Mouse (Mus musculus) lung, embryonic 14.5 days (tissue): Measurements from ENCODE around the gene Ern2. TPM values are rescaled to one million over a fixed set of nuclear protein-coding genes. Genes with fewer than 3 reads are reported as not detected.

Experiments
- ATAC-seq: fragments of 200-750 bp; cut with Nextera tagmentation; 2 replicates; pipeline ENCODE4 v1.8.0; 2017; ENCODE audit warnings: mild to moderate bottlenecking, moderate TSS enrichment, moderate library complexity; ENCODE audit not compliant: insufficient read depth
- DNase-seq: peaks from one replicate; pipeline ENCODE4 v3.0.0-alpha.2; 2015
- H3K27ac ChIP-seq: fragments of 300-500 bp; sonication (generic); 2 replicates; pipeline ENCODE4 v1.5.1; 2014; ENCODE audit warnings: low read depth, mild to moderate bottlenecking, moderate library complexity
- H3K27me3 ChIP-seq: fragments of 300-500 bp; sonication (generic); 2 replicates; pipeline ENCODE4 v1.6.1; 2014; ENCODE audit warnings: low read length, control low read depth; ENCODE audit not compliant: insufficient read depth
- H3K36me3 ChIP-seq: fragments of 300-500 bp; sonication (generic); 2 replicates; pipeline ENCODE4 v1.6.1; 2014; ENCODE audit warnings: control low read depth; ENCODE audit not compliant: insufficient read depth
- H3K4me1 ChIP-seq: fragments of 300-500 bp; sonication (generic); 2 replicates; pipeline ENCODE4 v1.6.1; 2014; ENCODE audit warnings: antibody characterized with exemption, control low read depth; ENCODE audit not compliant: insufficient read depth
- H3K4me2 ChIP-seq: fragments of 300-500 bp; sonication (generic); 2 replicates; pipeline ENCODE4 v1.6.1; 2014; ENCODE audit warnings: mild to moderate bottlenecking
- H3K4me3 ChIP-seq: fragments of 300-500 bp; sonication (generic); 2 replicates; pipeline ENCODE4 v1.5.1; 2014; ENCODE audit warnings: low read depth, low read length
- H3K9ac ChIP-seq: fragments of 300-500 bp; sonication (generic); 2 replicates; pipeline ENCODE4 v1.6.1; 2014
- H3K9me3 ChIP-seq: fragments of 300-500 bp; sonication (generic); 2 replicates; pipeline ENCODE4 v1.6.1; 2016; ENCODE audit warnings: low read depth, low read length, control low read depth
- CTCF ChIP-seq: IDR thresholded peaks from 2 replicates; pipeline ENCODE4 v1.5.1; 2016; ENCODE audit warnings: antibody characterized with exemption, low read depth
- WGBS: fragments of 180-500 bp; shearing (Covaris S2); extraction: QIAGEN DNeasy Blood & Tissue Kit; methylation state at CpG from one replicate; pipeline ENCODE4 v1.1.7; 2014; 5-methylcytosine and 5-hydroxymethylcytosine counted together
- polyA plus RNA-seq: library from polyadenylated mRNA; unstranded; fragments of >200 nt; fragmentation: Nextera tagmentation; extraction: Ambion mirVana; gene quantifications from 2 replicates; pipeline ENCODE4 v1.2.1, GENCODE M21; 2014

The Ern2 gene
- polyA plus RNA-seq, 1 experiment from 2014 or later, result not detected

GRCm38 (mm10) chr7:122191097-122191496 is 5.1 kb upstream of the Ern2 start:
- Histone ChIP-seq H3K27me3 (no peaks in the 10 kb centered on the region), H3K9ac (no peak overlapping the region), H3K4me3 (no peak overlapping the region), H3K4me2 (no peak overlapping the region), H3K36me3 (no peaks in the 10 kb centered on the region), H3K9me3 (no peaks in the 10 kb centered on the region), H3K4me1 (no peaks in the 10 kb centered on the region), H3K27ac (no peak overlapping the region)
- ATAC-seq, result no peak
- WGBS, result 54% methylated on average over 10 of the region's 10 CpGs
- no peak for DNase-seq
- TF ChIP-seq CTCF, result no peak

DNA sequence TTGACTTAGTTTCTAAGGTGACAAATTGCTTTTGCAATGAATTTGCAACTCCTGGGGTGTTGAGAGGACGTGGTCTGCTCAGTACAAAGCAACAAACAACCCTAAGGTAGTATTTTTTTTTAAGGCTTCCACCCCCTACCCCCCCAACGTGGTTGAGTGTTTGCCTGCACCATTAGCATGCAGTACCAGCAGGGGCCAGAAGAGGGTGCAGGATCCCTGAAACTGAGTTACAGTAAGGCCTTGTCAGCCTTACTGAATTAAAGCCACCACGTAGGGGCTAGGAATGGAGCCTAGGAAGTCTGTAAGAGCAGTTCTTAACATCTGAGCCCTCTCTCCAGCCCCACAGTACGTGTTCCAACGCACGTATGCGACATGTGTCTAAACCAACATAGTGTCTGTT is 3.5 kb upstream of the Ern2 start:
- no peak overlapping the region for H3K9ac ChIP-seq
- WGBS, result 28% methylated on average over 7 of the region's 7 CpGs
- peak; percentile 89 for TF ChIP-seq CTCF
- H3K9me3 ChIP-seq, result no peaks in the 10 kb centered on the region
- H3K27ac ChIP-seq, result no peak overlapping the region
- H3K4me1 ChIP-seq, result no peaks in the 10 kb centered on the region
- DNase-seq (peak; percentile 83), ATAC-seq (0 out of 2 replicates have a peak, but pooled peaks have one; percentile 31)
- no peak overlapping the region for H3K4me2 ChIP-seq
- no peaks in the 10 kb centered on the region for H3K36me3 ChIP-seq
- H3K27me3 ChIP-seq, result no peaks in the 10 kb centered on the region
- no peak overlapping the region for H3K4me3 ChIP-seq

- WGBS, result 55% methylated on average over 5 of the region's 5 CpGs
- H3K9me3 ChIP-seq, result no peaks in the 10 kb centered on the region
- no peaks in the 10 kb centered on the region for H3K4me1 ChIP-seq
- no peaks in the 10 kb centered on the region for H3K27me3 ChIP-seq
- DNase-seq (no peak), ATAC-seq (no peak)
- H3K4me3 ChIP-seq, result no peak overlapping the region
- no peak for TF ChIP-seq CTCF
- H3K36me3 ChIP-seq, result no peaks in the 10 kb centered on the region
- H3K27ac ChIP-seq, result no peak overlapping the region
- no peak overlapping the region for H3K9ac ChIP-seq
- H3K4me2 ChIP-seq, result no peak overlapping the region
Measured at GRCm38 (mm10) chr7:122184569-122184968, 1.4 kb downstream of the Ern2 start.

DNA sequence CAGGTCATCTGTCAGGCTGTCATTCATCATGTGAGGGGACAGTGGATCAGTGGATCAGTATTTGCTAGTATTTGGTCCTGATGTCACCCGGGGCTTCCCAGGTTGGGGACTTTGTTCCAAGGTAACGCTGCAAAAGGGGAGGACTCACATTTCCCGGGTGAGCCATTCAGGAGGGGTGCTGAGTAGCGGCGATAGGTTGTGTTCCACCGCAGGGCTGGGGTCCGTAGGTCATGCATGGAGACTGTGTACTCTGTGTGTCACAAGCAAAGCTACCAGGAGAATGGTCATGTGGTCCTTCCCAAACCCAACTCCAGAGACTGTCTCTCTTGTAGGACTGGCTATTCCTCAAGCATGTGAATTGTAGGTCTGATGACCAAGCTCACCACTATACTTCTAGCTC is 5.3 kb downstream of the Ern2 start:
- H3K36me3 ChIP-seq, result no peaks in the 10 kb centered on the region
- no peaks in the 10 kb centered on the region for H3K9me3 ChIP-seq
- no peak overlapping the region for H3K4me3 ChIP-seq
- no peak overlapping the region for H3K4me2 ChIP-seq
- TF ChIP-seq CTCF, result no peak
- no peak overlapping the region for H3K27ac ChIP-seq
- H3K27me3 ChIP-seq, result no peaks in the 10 kb centered on the region
- ATAC-seq (no peak), DNase-seq (no peak)
- H3K9ac ChIP-seq, result no peak overlapping the region
- H3K4me1 ChIP-seq, result no peaks in the 10 kb centered on the region
- WGBS, result 83% methylated on average over 7 of the region's 7 CpGs

GRCm38 (mm10) chr7:122171613-122172012 is 14.4 kb downstream of the Ern2 start:
- H3K4me2 ChIP-seq, result no peak overlapping the region
- no peaks in the 10 kb centered on the region for H3K4me1 ChIP-seq
- no peak overlapping the region for H3K27ac ChIP-seq
- no peak overlapping the region for H3K9ac ChIP-seq
- H3K4me3 ChIP-seq, result no peak overlapping the region
- TF ChIP-seq CTCF, result no peak
- H3K9me3 ChIP-seq, result no peaks in the 10 kb centered on the region
- DNase-seq (no peak), ATAC-seq (no peak)
- peaks cover 42% of the 10 kb centered on the region for H3K36me3 ChIP-seq
- H3K27me3 ChIP-seq, result no peaks in the 10 kb centered on the region
- WGBS, result 73% methylated on average over 10 of the region's 10 CpGs

DNA sequence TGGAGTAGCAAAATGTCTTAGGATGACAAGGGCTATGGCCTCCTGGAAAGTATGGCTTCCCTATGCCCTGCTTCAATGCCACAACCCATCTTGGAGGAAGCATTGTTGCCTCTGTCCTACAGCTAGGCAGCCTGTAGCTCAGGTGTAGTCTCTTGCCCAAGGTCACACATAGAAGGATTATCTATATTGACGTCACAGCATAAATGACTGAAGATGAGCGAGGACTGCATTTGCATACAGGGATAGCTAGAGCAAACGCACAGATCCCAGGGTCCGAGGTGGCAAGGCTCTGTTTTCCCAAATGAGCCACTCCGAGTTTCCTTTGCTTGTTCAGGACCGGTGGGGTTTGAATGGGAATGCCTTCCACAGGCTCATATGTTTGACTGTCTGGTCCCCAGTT is 15.3 kb downstream of the Ern2 start:
- Histone ChIP-seq H3K9me3 (no peaks in the 10 kb centered on the region), H3K27ac (no peak overlapping the region), H3K27me3 (no peaks in the 10 kb centered on the region), H3K36me3 (peaks cover 51% of the 10 kb centered on the region), H3K9ac (no peak overlapping the region), H3K4me1 (no peaks in the 10 kb centered on the region), H3K4me2 (no peak overlapping the region), H3K4me3 (no peak overlapping the region)
- no peak for TF ChIP-seq CTCF
- ATAC-seq (no peak), DNase-seq (no peak)
- WGBS, result 72% methylated on average over 6 of the region's 6 CpGs

DNA sequence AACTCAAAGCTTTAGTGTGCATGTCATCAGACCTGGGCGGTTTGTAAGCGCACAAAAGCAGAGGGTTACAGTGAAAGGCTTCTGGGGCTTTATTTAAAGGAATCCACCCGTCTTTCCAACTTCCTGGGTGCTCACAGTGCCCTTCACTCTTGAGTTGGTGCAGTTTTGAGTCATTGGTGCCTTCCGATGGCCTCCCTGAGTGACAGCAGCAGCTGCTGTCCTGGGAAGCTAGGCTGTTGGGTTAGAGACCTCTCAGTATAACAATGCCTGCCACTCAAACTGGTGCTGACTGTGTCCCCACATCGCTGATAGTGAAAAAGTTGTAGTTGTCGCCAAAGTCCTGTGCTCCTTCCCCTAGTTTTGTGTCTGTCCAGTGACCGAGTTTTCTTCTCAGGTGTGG is 18.8 kb downstream of the Ern2 start:
- TF ChIP-seq CTCF, result no peak
- no peaks in the 10 kb centered on the region for H3K27me3 ChIP-seq
- H3K36me3 ChIP-seq, result peaks cover 85% of the 10 kb centered on the region
- no peak overlapping the region for H3K4me3 ChIP-seq
- ATAC-seq, result no peak
- H3K4me1 ChIP-seq, result no peaks in the 10 kb centered on the region
- H3K9me3 ChIP-seq, result no peaks in the 10 kb centered on the region
- no peak overlapping the region for H3K27ac ChIP-seq
- no peak for DNase-seq
- no peak overlapping the region for H3K4me2 ChIP-seq
- no peak overlapping the region for H3K9ac ChIP-seq
- 87% methylated on average over 7 of the region's 7 CpGs for WGBS

GRCm38 (mm10) chr7:122163766-122164165 is 22.2 kb downstream of the Ern2 start:
- WGBS, result 90% methylated on average over 6 of the region's 8 CpGs
- no peak for ATAC-seq
- Histone ChIP-seq H3K4me3 (no peak overlapping the region), H3K4me2 (no peak overlapping the region), H3K4me1 (peaks cover 6% of the 10 kb centered on the region; the same call in 1 of the 2 replicates), H3K9ac (no peak overlapping the region), H3K9me3 (no peaks in the 10 kb centered on the region), H3K27me3 (no peaks in the 10 kb centered on the region), H3K27ac (no peak overlapping the region), H3K36me3 (peaks cover 79% of the 10 kb centered on the region)
- DNase-seq, result no peak
- TF ChIP-seq CTCF, result no peak
